Mouse (Mus musculus): ENCODE measurements around the gene Agk.

Agk gene

GRCm38 (mm10) chr6:40324897-40325841 is at the start of gene Agk:
Gene Agk (plus strand): TSS chr6:40325172.
- DNase-seq (ENCODE audit: low spot score): peak; percentile 90

DNA sequence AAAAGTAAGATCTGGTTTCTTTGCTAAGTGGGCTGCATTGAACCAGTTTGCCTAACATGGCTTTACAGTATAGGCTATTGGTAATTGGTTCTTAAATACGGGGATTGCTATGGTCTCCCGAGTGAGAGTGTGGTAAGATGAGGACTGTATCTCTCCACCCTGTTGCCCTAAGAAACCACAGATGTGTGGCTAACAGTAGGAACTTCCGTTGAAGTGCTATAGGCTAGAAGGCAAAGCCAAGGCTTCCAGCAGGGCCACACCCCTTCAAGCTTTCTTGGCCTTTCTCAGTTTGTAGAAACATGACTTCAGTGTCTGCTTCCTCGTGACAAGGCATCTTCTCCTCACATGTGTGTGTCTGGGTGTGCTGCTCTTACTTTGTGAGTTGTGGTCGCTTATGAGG is 24.3 kb upstream of the Agk start:
- no peak for DNase-seq (ENCODE audit: low spot score)

GRCm38 (mm10) chr6:40303379-40303778 is 21.6 kb upstream of the Agk start:
- DNase-seq (ENCODE audit: low spot score): peak; percentile 77

DNA sequence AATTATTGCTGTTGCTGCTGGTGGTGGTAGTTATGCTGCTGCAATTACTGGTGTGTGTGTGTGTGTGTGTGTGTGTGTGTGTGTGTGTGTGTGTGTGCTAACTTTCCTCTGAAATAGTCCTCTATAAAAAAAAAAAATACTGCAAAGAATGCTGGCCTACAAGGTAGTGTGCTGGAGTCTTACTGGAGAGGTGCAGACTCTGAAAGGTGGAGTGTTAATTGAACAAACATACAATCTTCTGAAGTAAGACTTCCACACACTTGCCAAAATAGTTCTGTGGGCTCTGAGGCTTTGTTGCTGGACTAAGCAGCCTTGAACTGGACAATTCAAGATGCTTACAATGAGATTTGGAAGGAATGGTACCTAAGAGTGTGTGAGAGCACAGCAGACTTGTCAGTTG is 20.0 kb upstream of the Agk start:
- DNase-seq (ENCODE audit: low spot score): no peak

DNA sequence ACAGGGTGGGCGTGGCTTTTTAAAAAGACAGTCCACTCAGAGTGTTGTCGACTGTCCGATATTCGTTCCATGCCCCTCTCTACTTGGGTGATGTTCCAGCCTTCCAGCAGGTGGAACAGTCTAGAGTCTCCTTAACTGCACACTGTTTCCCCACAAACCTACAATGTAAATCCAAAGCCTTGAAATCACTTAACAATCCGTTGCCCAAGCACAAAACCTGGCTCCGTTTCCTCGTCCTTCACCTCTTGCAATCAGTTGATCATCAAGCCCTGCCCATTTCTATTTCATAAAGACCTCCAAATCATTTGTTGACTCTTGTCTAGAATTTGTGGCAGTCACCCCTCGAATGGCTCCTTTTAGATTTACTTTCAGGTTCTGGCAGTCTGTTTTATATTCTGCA is 1.4 kb downstream of the Agk start:
- no peak for DNase-seq (ENCODE audit: low spot score)

- no peak for DNase-seq (ENCODE audit: low spot score)
Observed at GRCm38 (mm10) chr6:40333497-40333896, 8.5 kb downstream of the Agk start.

- DNase-seq (ENCODE audit: low spot score): no peak
Observed at GRCm38 (mm10) chr6:40336735-40337731, 12.1 kb downstream of the Agk start.

DNA sequence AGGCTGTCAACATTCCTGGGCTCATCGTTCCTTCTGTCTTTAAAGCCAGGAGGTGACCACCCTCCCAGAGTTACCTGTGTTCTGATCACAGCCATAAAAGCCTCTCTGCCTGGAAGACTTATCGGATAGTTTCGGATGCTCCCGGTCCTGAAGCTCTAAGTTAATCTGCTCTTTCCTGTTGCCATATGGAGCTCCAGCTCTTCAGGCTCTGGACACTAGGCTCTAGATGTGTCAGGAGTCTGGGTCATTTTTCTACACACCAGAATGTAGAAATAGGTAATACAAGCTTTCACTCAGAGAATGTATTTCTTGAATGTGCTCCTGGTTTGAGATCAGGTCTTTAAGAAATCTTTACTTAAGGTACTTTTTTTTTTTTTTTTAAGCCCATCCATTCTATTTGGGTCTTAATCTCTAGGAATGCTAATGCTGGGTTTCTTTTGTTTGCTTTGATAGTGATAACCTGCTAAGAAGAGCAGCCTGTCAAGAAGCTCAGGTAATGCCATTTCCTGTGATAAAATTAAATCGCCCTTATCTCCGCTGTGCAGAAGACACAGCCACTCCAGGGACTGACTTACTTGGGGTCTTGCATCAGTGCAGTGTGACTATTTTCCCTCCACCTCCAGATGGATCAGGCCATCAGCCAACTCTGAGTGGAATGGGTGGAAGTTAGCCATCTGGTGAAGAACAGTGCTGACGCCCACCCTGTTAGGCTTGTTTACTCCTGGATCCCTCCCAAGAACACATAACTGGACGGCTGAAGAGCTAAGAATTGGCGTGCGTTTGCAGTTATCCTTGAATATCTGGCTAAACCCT is 22.2 kb downstream of the Agk start:
- no peak for DNase-seq (ENCODE audit: low spot score)

DNA sequence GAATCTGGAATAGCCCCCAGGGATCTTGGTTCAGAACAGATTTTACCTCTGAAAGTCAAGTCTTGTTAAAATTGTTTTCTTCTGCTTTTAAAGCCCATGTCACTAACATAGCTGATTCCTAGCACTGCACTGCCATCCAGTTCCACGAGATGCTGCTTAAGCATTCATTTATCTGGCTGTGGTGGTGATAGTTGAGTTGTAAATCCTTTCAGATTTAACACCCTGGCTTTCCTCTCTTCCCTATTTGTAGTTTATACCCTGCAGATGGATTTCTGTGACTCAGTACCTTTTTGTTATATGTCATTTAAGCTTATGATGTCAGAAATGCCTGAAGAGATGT is 22.8 kb downstream of the Agk start:
- no peak for DNase-seq (ENCODE audit: low spot score)

DNA sequence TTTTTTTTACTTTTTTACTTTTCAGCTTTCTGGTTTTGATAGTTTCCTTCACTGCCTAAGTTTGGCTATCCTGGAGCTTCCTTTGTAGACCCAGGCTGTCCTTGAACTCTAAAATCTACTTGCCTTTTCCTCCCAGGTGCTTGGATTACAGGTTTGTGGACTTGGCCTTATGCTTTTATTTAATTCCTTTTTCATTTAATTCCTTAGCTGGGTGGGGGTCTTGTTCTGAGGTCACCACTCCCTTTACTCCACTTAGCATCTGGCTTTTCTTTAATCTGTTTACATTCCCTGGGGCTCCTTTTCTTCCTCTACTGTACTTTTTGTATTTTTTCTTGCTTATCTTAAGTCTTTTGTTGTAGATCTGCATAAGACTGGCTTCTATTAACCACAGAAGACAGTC is 25.1 kb downstream of the Agk start:
- no peak for DNase-seq (ENCODE audit: low spot score)

DNA sequence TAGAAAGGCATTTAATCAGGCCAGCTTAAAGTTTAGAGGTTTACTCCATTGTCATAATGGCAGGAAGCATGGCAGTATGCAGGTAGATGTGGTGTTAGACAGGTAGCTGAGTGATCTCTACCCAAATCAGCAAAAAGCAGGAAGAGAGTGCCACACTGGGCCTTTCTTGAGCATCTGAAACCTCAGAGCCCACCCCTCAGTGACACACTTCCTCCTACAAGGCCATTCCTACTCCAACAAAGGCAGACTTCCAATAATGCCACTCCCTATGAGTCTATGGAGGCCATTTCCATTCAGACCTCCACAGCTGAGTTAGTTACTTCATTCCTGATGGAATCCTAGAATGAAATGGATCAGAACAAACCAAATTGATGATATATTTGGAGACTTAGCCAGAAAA is 25.9 kb downstream of the Agk start:
- DNase-seq (ENCODE audit: low spot score): no peak

DNA sequence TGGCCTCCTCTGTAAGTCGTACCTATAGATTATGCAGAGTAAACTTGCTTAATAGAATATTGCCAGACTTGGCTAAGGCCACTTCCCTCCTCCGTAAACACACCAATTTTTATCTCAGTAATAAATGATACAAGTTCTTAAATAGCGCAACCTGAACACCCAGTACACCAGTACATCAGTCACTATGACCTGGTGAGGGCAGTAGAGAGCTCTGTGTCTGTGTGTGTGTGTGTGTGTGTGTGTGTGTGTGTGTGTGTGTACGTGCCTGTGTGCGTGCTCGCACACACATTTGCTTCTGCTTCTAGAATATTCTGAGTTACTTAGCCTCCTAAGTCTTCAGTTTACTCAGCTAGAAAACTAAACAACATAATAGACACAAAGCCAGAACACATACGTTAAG is 28.4 kb downstream of the Agk start:
- DNase-seq (ENCODE audit: low spot score): peak; percentile 8

GRCm38 (mm10) chr6:40371031-40371430 is 46.1 kb downstream of the Agk start:
- no peak for DNase-seq (ENCODE audit: low spot score)

DNA sequence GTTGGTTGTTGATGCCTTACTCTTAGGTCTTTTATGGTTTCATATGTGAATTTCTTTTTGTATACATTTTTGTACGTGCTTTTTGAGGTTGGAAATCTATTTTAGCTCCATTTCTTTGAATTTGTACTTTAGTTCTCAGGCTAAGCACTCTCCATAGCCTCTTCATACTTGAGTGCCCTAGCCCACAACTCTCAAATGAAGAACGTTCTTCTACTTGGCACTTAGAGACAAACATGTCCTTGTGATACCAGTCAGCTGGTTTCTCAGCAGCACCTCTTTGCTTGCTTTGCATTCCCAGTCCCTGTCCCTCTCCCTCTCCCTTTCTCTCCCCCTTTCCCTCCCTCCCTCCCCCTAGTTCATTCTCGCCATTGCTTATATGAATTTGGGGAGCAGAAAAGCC is 55.2 kb downstream of the Agk start:
- no peak for DNase-seq (ENCODE audit: low spot score)

DNA sequence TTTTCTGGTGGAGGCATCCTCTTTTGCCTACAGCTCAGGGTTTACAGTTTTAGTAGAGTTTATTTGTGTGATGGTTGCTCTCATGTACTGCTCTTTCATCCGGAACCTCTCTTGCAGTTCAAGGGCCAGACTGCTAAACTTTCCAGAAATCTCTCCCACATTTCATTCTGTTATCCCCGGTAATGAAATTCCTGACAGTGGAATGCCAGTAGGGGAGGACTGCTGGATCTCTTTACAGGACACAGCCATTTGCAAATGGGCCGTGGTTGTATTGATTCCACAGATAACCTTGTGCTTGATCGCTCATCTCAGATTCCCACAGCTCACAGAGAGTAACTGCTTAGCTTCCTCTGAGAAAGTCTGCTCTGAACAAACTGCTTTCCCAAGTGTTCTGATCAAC is 56.9 kb downstream of the Agk start:
- DNase-seq (ENCODE audit: low spot score): no peak

DNA sequence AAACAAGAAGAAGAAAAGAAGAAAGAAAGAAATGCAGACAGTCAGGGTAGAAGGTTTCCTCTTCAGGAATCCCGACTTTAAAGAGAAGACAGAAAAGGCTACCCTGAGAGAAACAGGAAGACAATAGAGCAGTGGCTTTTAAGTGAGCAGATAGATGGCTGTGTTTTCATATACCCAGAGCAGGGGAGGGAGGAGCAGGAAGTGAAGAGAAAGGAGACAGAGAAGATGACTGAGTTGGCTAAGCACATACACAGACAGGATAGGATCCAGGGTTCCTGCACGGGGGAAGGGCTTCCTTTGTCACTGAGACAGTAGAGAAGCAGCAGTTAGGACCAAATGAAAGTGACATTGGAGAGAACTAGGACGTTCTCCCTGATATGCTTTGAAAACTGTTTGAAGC is 60.7 kb downstream of the Agk start:
- DNase-seq (ENCODE audit: low spot score): no peak

DNA sequence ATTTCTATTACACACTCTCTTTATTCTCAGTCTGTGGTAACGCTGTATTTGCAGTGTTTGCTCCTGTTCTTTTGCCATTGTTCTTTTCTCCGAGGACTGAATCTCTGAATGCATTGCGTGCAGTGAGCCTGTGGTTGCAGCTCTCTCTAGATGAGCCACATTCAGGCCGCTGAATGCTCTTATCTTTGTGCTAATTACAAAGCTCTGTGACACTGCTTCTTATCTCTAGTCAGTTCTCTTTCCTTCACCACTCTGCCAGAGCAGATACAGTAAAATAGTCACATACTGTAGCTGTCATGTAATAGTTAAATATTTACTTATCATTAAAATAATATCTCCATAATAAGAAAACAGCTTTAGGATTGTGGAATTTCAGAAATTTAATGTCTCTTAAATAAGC is 63.7 kb downstream of the Agk start:
- DNase-seq (ENCODE audit: low spot score): no peak

DNA sequence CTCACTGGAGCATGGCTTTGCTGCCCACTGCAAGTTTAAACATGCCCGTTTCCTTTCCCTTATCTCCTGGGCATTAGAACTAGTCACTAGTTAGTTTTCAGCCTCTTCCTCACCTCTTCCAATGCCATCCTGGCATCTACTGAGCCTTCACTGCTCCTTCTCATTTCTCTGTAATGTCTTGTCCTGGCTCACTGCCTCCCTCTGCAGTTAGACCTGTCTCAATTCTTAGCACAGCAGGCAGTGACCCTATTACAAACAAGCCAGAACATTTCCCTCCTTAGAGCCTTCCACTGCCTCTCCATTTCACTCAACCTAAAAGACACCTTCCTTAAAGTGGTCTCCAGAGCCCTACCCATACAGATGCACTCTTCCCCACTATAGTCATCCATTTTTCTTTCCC is 66.0 kb downstream of the Agk start:
- DNase-seq (ENCODE audit: low spot score): no peak

DNA sequence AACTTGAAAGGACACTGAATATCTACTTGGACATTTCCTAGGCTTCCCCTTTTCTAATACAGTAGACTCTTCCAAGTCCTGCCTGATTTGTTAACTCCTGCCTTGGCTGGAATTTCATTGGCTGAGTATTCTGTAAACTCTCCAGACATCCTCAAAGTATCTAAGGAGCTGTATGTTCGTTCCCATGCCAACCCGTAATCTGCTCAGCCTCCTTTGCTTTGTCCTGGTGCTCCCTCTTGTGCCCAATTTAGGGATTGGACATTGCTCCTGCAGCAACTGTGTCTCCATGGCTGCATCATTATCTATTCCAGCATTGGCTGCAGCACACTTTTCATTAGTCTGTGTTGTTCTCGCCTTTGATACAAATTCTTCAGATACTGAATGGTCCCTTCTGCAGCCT is 68.2 kb downstream of the Agk start:
- DNase-seq (ENCODE audit: low spot score): peak; percentile 85

- DNase-seq (ENCODE audit: low spot score): no peak
Observed at GRCm38 (mm10) chr6:40402031-40402430, 77.1 kb downstream of the Agk start.

- DNase-seq (ENCODE audit: low spot score): no peak
Observed at GRCm38 (mm10) chr6:40403640-40404285, 78.8 kb downstream of the Agk start.

GRCm38 (mm10) chr6:40411085-40411484 is 86.1 kb downstream of the Agk start:
- no peak for DNase-seq (ENCODE audit: low spot score)

Measured in embryo, embryonic 10 days (tissue).